Mouse (Mus musculus): ENCODE measurements around the gene Fastkd1.

GRCm38 (mm10) chr2:69693501-69693900 lies 19.8 kb downstream of the Fastkd1 start:
- TF ChIP-seq POLR2A (IDR thresholded peaks at IDR 0.05; ENCODE audit: control insufficient read depth, extremely low read depth, insufficient read depth, low read length, poor library complexity) (no peak), CTCF (IDR thresholded peaks at IDR 0.05; ENCODE audit: borderline replicate concordance, control insufficient read depth, extremely low read depth, insufficient read depth, low read length, poor library complexity) (no peak)
